Mouse (Mus musculus) myocyte (in vitro differentiated cells): ENCODE results near the gene Gng12. TPM values are rescaled to one million over a fixed set of nuclear protein-coding genes. Genes with fewer than 3 reads are reported as not detected.

Experiments
- H3K27me3 ChIP-seq: one replicate; pipeline ENCODE4 v1.6.1; 2011; ENCODE audit not compliant: control insufficient read depth, insufficient read depth, insufficient read length
- H3K36me3 ChIP-seq: one replicate; pipeline ENCODE4 v1.6.1; 2011; ENCODE audit not compliant: control insufficient read depth, insufficient read depth
- H3K4me2 ChIP-seq: one replicate; pipeline ENCODE4 v1.6.1; 2011; ENCODE audit warnings: low read depth, control low read depth
- H3K4me3 ChIP-seq: one replicate; pipeline ENCODE4 v1.5.1; 2011; ENCODE audit warnings: mild to moderate bottlenecking, control low read depth, moderate library complexity
- H3K79me2 ChIP-seq: one replicate; pipeline ENCODE4 v1.6.1; 2011; ENCODE audit not compliant: control insufficient read depth, insufficient read depth
- H3ac ChIP-seq: one replicate; pipeline ENCODE4 v1.6.1; 2011; ENCODE audit not compliant: control insufficient read depth, insufficient read length
- CEBPB ChIP-seq: IDR thresholded peaks from 2 replicates; pipeline ENCODE4 v1.6.1; 2011; ENCODE audit warnings: mild to moderate bottlenecking, moderate library complexity; ENCODE audit not compliant: poor library complexity, insufficient read depth, severe bottlenecking
- E2F4 ChIP-seq: IDR thresholded peaks from one replicate; pipeline ENCODE4 v1.6.1; 2011; ENCODE audit warnings: mild to moderate bottlenecking, control low read depth, moderate library complexity; ENCODE audit not compliant: insufficient read depth
- MAX ChIP-seq: IDR thresholded peaks from one replicate; pipeline ENCODE4 v1.6.1; 2011; ENCODE audit warnings: low read depth, mild to moderate bottlenecking, control low read depth
- MYOD1 ChIP-seq, 3 experiments: IDR thresholded peaks; one replicate each; pipeline ENCODE4 v1.6.1; 2011; ENCODE audit warnings: control low read depth in 2 of 3, low read depth in 2 of 3, mild to moderate bottlenecking in 2 of 3, moderate library complexity in 1 of 3; ENCODE audit not compliant: insufficient read length in 2 of 3, control insufficient read depth in 1 of 3
- MYOG ChIP-seq, 3 experiments: IDR thresholded peaks; one replicate each; pipeline ENCODE4 v1.6.1; 2011; ENCODE audit warnings: control low read depth in 2 of 3, low read depth in 2 of 3, mild to moderate bottlenecking in 2 of 3; ENCODE audit not compliant: insufficient read length in 2 of 3, control insufficient read depth in 1 of 3, insufficient read depth in 1 of 3
- POLR2A ChIP-seq: IDR thresholded peaks from one replicate; pipeline ENCODE4 v1.6.1; 2011; ENCODE audit warnings: low read depth, mild to moderate bottlenecking, control low read depth, moderate library complexity; ENCODE audit not compliant: insufficient read length
- POLR2AphosphoS2 ChIP-seq: IDR thresholded peaks from one replicate; pipeline ENCODE4 v1.6.1; 2011; ENCODE audit warnings: low read depth, control low read depth; ENCODE audit not compliant: insufficient read length
- REST ChIP-seq: IDR thresholded peaks from one replicate; pipeline ENCODE4 v1.6.1; 2011; ENCODE audit warnings: mild to moderate bottlenecking, control low read depth, moderate library complexity; ENCODE audit not compliant: insufficient read depth, insufficient read length
- SRF ChIP-seq: IDR thresholded peaks from one replicate; pipeline ENCODE4 v1.6.1; 2011; ENCODE audit warnings: low read depth; ENCODE audit not compliant: control insufficient read depth, insufficient read length
- TCF12 ChIP-seq: IDR thresholded peaks from one replicate; pipeline ENCODE4 v1.6.1; 2011; ENCODE audit warnings: mild to moderate bottlenecking, control low read depth; ENCODE audit not compliant: poor library complexity, insufficient read depth, severe bottlenecking
- TCF3 ChIP-seq: IDR thresholded peaks from one replicate; pipeline ENCODE4 v1.6.1; 2011; ENCODE audit warnings: low read depth, control low read depth; ENCODE audit not compliant: insufficient read length
- USF1 ChIP-seq: IDR thresholded peaks from one replicate; pipeline ENCODE4 v1.6.1; 2011; ENCODE audit warnings: low read depth, mild to moderate bottlenecking, control low read depth, moderate library complexity
- polyA plus RNA-seq: library from polyadenylated mRNA; unstranded; fragments of >200 nt; fragmentation: generic; extraction: Trizol; gene quantifications from one replicate; pipeline ENCODE4 v1.2.1, GENCODE M21; 2012; ENCODE audit warnings: missing spikeins

Gene Gng12
- polyA plus RNA-seq, 1 experiment, result 37.8 TPM

DNA sequence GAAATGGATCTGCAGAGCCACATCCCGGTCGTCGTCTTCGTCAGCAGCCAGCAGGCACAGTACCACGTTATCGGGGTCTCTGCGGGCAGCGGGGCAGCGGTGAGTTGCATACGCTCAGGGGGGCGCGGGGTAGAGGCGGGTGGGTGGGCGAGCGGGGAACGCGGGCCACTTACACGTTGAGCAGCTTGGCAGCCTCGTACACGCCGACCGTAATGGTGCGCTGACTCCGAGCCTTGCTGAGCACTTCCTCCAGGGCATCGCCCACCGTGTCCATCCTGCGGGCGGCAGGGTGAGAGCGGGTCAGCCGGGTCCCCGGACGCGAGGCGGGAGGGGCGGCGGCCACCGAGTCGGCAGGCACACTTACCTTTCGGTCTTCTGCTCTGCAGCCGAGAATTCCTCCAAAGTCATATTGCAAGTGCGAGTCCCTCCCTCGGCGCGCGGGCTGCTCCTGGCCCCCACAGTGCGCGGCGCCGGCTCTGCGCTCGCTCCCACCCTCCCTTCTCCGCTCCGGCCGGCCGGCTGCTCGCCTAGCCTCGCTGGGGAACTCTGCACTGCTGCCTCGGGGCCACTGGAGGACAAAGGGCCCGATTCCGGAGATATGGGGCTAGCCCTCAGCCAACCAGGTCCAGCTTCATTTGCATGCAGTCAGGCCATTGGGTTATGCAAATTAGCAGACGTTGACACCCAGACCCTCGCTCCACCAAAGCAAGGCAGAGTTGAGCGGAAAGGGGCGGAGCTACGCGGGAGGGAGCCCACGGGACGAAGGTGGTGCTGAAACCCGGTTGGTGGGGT lies 140.8 kb downstream of the Gng12 start, which contains the start of gene Gadd45a:
Gene Gadd45a, minus strand, starts transcription at position 621 of the 792 bp plus-strand sequence.
- peaks cover 23% of the 10 kb centered on the region for H3K79me2 ChIP-seq
- H3K4me3 ChIP-seq, result peak within 1 kb of the TSS; percentile 98
- H3K36me3 ChIP-seq, result peaks cover 22% of the 10 kb centered on the region
- peak within 1 kb of the TSS; percentile 76 for H3K4me2 ChIP-seq
- no peaks in the 10 kb centered on the region for H3K27me3 ChIP-seq
- peak; percentile 95 for TF ChIP-seq POLR2AphosphoS2
- TF ChIP-seq POLR2A, result peak; percentile 96
- TF ChIP-seq E2F4, result peak; percentile 10
- TF ChIP-seq MAX, result no peak
- TF ChIP-seq MYOG (IDR thresholded peaks at IDR 0.05; ENCODE audit: control insufficient read depth in 1 of 3, insufficient read depth in 1 of 3, insufficient read length in 2 of 3, low read depth in 2 of 3), result peak in 1 of 3 experiments; percentile 35
- peak; percentile 10 for TF ChIP-seq SRF
- no peak for TF ChIP-seq USF1
- no peak for TF ChIP-seq TCF12
- no peak for TF ChIP-seq CEBPB
- peak in 1 of 3 experiments; percentile 33 for TF ChIP-seq MYOD1 (IDR thresholded peaks at IDR 0.05; ENCODE audit: control insufficient read depth in 1 of 3, insufficient read length in 2 of 3, low read depth in 2 of 3)
- peak; percentile 8 for TF ChIP-seq TCF3
- no peak for TF ChIP-seq REST
- H3ac ChIP-seq, result peak within 1 kb of the TSS; percentile 57

GRCm38 (mm10) chr6:67038964-67039363 lies 142.8 kb downstream of the Gng12 start:
- no peak overlapping the region for H3K4me2 ChIP-seq
- TF ChIP-seq POLR2AphosphoS2 (no peak), MAX (no peak), MYOD1 (IDR thresholded peaks at IDR 0.05; ENCODE audit: control insufficient read depth in 1 of 3, insufficient read length in 2 of 3, low read depth in 2 of 3) (no peak), TCF3 (no peak), POLR2A (no peak), CEBPB (no peak), TCF12 (no peak), E2F4 (no peak)

GRCm38 (mm10) chr6:67040904-67041410 lies 144.8 kb downstream of the Gng12 start:
- Histone ChIP-seq H3K79me2 (peaks cover 8% of the 10 kb centered on the region), H3ac (no peak overlapping the region), H3K27me3 (no peaks in the 10 kb centered on the region), H3K4me2 (peak overlapping the region; percentile 35), H3K4me3 (no peak overlapping the region), H3K36me3 (peaks cover 5% of the 10 kb centered on the region)
- TF ChIP-seq SRF (no peak), POLR2AphosphoS2 (no peak), MYOD1 (IDR thresholded peaks at IDR 0.05; ENCODE audit: control insufficient read depth in 1 of 3, insufficient read length in 2 of 3, low read depth in 2 of 3) (no peak), CEBPB (peak; percentile 94)

More at GRCm38 (mm10) chr6:67038964-67039363, 142.8 kb downstream of the Gng12 start:
- H3K36me3 ChIP-seq, result peaks cover 22% of the 10 kb centered on the region
- no peak overlapping the region for H3ac ChIP-seq
- no peak overlapping the region for H3K4me3 ChIP-seq
- H3K27me3 ChIP-seq, result no peaks in the 10 kb centered on the region
- peaks cover 23% of the 10 kb centered on the region for H3K79me2 ChIP-seq

- H3K79me2 ChIP-seq, result no peaks in the 10 kb centered on the region
- H3ac ChIP-seq, result no peak overlapping the region
- no peak overlapping the region for H3K4me3 ChIP-seq
- no peak for TF ChIP-seq USF1
- H3K4me2 ChIP-seq, result no peak overlapping the region
- no peaks in the 10 kb centered on the region for H3K36me3 ChIP-seq
- H3K27me3 ChIP-seq, result no peaks in the 10 kb centered on the region
These were observed 149.2 kb downstream of the Gng12 start for GRCm38 (mm10) chr6:67045424-67045823.

- Histone ChIP-seq H3K79me2 (no peaks in the 10 kb centered on the region), H3K4me3 (no peak overlapping the region), H3K36me3 (no peaks in the 10 kb centered on the region), H3K4me2 (no peak overlapping the region), H3ac (no peak overlapping the region), H3K27me3 (no peaks in the 10 kb centered on the region)
- TF ChIP-seq E2F4 (no peak), CEBPB (no peak), MYOG (IDR thresholded peaks at IDR 0.05; ENCODE audit: control insufficient read depth in 1 of 3, insufficient read depth in 1 of 3, insufficient read length in 2 of 3, low read depth in 2 of 3) (no peak), POLR2AphosphoS2 (no peak), REST (no peak), USF1 (no peak)
These were observed 150.7 kb downstream of the Gng12 start for GRCm38 (mm10) chr6:67046937-67047336.
